Mouse (Mus musculus): ENCODE measurements around the gene Gzmm. TPM values are rescaled to one million over a fixed set of nuclear protein-coding genes. Genes with fewer than 3 reads are reported as not detected.

The Gzmm gene
- 1.1 and 1.3 TPM in 2 replicates for polyA plus RNA-seq (2014; fragmentation: Nextera tagmentation; extraction: Ambion mirVana)

DNA sequence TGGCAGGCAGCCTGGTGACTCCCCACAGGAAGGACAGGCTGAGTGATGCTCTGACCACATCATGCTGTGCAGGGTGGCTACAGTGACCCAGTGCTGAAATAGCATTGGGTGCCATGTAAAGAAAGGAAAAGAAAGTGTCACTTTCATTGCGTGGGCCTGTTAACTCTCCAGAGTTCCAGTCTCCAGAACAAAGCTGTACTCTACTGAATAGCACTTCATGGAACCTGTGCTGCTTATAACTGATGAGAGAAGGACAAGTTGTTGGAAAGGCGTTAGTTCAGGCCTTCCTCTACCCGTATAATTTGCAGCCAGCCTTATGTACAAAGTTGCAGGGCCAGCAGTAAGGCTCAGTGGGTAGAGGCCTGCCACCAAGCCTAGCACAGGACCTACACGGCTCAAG lies at the start of gene Gzmm:
Gene Gzmm (plus strand): TSS at position 301 of the 400 bp plus-strand sequence.
- peaks cover 34% of the 10 kb centered on the region for H3K36me3 ChIP-seq (ENCODE audit: control insufficient read depth, insufficient read depth, low read length)
- no peak for ATAC-seq (ENCODE audit: low read depth)
- no peak within 1 kb of the TSS for H3K4me2 ChIP-seq (ENCODE audit: low read depth, low read length)
- H3K4me1 ChIP-seq (ENCODE audit: control insufficient read depth, insufficient read depth, low read length): peaks cover 3% of the 10 kb centered on the region
- no peak within 1 kb of the TSS for H3K27ac ChIP-seq (ENCODE audit: low read depth, low read length)
- no peaks in the 10 kb centered on the region for H3K9me3 ChIP-seq (ENCODE audit: control insufficient read depth, low read length)
- WGBS: 83% methylated on average over 4 of the region's 4 CpGs
- no peak within 1 kb of the TSS for H3K4me3 ChIP-seq (ENCODE audit: low read depth, low read length)
- no peak within 1 kb of the TSS for H3K9ac ChIP-seq (replicated peaks; ENCODE audit: low read depth, low read length)
- no peaks in the 10 kb centered on the region for H3K27me3 ChIP-seq (ENCODE audit: control insufficient read depth, insufficient read depth, low read length)

- no peak within 1 kb of the TSS for H3K4me3 ChIP-seq (ENCODE audit: low read depth, low read length)
- no peak within 1 kb of the TSS for H3K27ac ChIP-seq (ENCODE audit: low read depth, low read length)
- no peak for ATAC-seq (ENCODE audit: low read depth)
- H3K9ac ChIP-seq (replicated peaks; ENCODE audit: low read depth, low read length): no peak within 1 kb of the TSS
- no peaks in the 10 kb centered on the region for H3K4me1 ChIP-seq (ENCODE audit: control insufficient read depth, insufficient read depth, low read length)
- H3K4me2 ChIP-seq (ENCODE audit: low read depth, low read length): no peak within 1 kb of the TSS
- H3K9me3 ChIP-seq (ENCODE audit: control insufficient read depth, low read length): no peaks in the 10 kb centered on the region
- H3K36me3 ChIP-seq (ENCODE audit: control insufficient read depth, insufficient read depth, low read length): no peaks in the 10 kb centered on the region
- 81% methylated on average over 8 of the region's 8 CpGs for WGBS
- H3K27me3 ChIP-seq (ENCODE audit: control insufficient read depth, insufficient read depth, low read length): no peaks in the 10 kb centered on the region
Measured at GRCm38 (mm10) chr10:79645711-79646110, 43.1 kb upstream of the Gzmm start, which contains the start of gene Odf3l2. Gene Odf3l2, minus strand, starts transcription at chr10:79645738.

DNA sequence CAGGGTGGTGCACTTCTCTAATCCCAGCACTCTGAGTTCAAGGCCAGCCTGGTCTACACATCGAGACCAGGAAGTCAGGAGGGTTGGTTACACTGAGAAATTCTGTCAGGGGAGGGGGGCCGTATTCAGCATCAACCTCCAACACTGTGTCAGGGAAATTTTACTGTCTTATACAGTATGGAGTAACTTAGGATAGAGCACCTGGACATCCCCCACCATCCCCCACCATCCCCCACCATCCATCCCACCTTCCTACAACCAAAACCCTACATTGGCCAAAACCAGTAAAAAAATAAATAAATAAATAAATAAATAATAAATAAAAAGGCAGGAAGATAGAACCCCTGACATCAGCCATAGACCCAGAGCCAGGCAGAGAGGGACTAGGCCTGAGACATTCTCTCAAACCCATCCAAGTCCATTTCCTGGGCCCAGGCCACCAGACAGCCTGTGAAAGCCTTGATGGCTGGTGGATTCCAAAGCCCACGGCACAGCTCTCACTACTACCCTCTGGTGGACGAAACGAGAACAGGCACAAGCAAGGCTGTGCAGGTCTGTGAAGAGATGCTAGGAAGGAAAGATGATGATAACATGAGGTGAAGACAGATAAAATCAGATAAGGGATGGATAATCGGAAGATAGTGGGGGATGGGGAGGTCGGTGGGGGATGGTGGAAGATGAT lies 39.6 kb upstream of the Gzmm start:
- Histone ChIP-seq H3K4me3 (ENCODE audit: low read depth, low read length) (no peak overlapping the region), H3K9ac (replicated peaks; ENCODE audit: low read depth, low read length) (no peak overlapping the region), H3K36me3 (ENCODE audit: control insufficient read depth, insufficient read depth, low read length) (no peaks in the 10 kb centered on the region), H3K4me2 (ENCODE audit: low read depth, low read length) (no peak overlapping the region), H3K27me3 (ENCODE audit: control insufficient read depth, insufficient read depth, low read length) (no peaks in the 10 kb centered on the region), H3K4me1 (ENCODE audit: control insufficient read depth, insufficient read depth, low read length) (no peaks in the 10 kb centered on the region), H3K27ac (ENCODE audit: low read depth, low read length) (no peak overlapping the region), H3K9me3 (ENCODE audit: control insufficient read depth, low read length) (no peaks in the 10 kb centered on the region)
- 34% methylated on average over 7 of the region's 7 CpGs for WGBS
- peak; percentile 54 for ATAC-seq (ENCODE audit: low read depth)

- no peak overlapping the region for H3K9ac ChIP-seq (replicated peaks; ENCODE audit: low read depth, low read length)
- H3K27me3 ChIP-seq (ENCODE audit: control insufficient read depth, insufficient read depth, low read length): no peaks in the 10 kb centered on the region
- no peak overlapping the region for H3K4me3 ChIP-seq (ENCODE audit: low read depth, low read length)
- no peaks in the 10 kb centered on the region for H3K9me3 ChIP-seq (ENCODE audit: control insufficient read depth, low read length)
- 77% methylated on average over 7 of the region's 7 CpGs for WGBS
- no peak overlapping the region for H3K4me2 ChIP-seq (ENCODE audit: low read depth, low read length)
- ATAC-seq (ENCODE audit: low read depth): no peak
- no peaks in the 10 kb centered on the region for H3K4me1 ChIP-seq (ENCODE audit: control insufficient read depth, insufficient read depth, low read length)
- no peak overlapping the region for H3K27ac ChIP-seq (ENCODE audit: low read depth, low read length)
- H3K36me3 ChIP-seq (ENCODE audit: control insufficient read depth, insufficient read depth, low read length): no peaks in the 10 kb centered on the region
Measured at GRCm38 (mm10) chr10:79652789-79653188, 36.0 kb upstream of the Gzmm start.

DNA sequence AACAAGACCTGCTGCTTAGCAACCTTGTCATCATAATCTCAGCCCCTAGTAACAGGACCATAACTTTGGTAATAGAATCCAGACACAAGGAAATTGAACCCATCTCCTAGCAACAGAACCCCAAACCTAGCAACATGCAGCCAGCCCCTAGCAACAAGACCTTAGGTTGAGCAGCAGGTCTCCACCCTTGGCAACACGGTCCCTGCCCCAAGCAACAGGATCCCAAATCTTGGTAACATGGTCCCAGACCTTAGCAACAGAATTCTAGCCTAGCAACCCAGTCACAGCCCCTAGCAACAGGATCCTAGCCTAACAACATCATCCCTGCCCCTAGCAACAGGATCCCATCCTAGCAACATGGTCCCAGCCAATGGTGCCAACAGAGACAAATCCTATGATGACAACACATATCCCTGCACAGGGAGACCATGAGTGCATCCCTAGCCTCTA lies 33.8 kb upstream of the Gzmm start:
- Histone ChIP-seq H3K9me3 (ENCODE audit: control insufficient read depth, low read length) (no peaks in the 10 kb centered on the region), H3K27me3 (ENCODE audit: control insufficient read depth, insufficient read depth, low read length) (no peaks in the 10 kb centered on the region), H3K4me2 (ENCODE audit: low read depth, low read length) (no peak overlapping the region), H3K27ac (ENCODE audit: low read depth, low read length) (no peak overlapping the region), H3K4me3 (ENCODE audit: low read depth, low read length) (no peak overlapping the region), H3K9ac (replicated peaks; ENCODE audit: low read depth, low read length) (no peak overlapping the region), H3K4me1 (ENCODE audit: control insufficient read depth, insufficient read depth, low read length) (no peaks in the 10 kb centered on the region), H3K36me3 (ENCODE audit: control insufficient read depth, insufficient read depth, low read length) (no peaks in the 10 kb centered on the region)
- ATAC-seq (ENCODE audit: low read depth): peak; percentile 77
- WGBS: 33% methylated on average over 1 of the region's 1 CpGs

DNA sequence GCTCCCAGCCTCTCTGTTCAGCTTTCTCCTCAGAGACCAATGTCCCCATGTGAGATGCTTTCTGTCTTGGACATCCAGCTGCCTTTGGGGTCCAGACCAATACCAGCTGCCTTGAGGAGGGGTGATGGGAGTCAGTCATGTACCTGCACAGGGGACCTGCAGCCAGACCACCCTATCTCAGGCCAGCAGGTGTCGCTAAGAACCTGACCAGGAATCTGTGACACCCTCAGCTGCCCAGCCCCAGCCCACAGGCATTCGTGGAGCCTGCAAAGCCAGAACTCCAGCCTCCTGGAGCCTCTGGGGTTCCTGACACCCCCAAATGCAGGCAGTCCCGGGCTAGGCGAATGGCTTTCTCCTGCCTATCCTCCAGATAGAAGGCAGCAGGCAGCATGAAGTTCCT lies 30.0 kb upstream of the Gzmm start:
- WGBS: 16% methylated on average over 4 of the region's 4 CpGs
- Histone ChIP-seq H3K27me3 (ENCODE audit: control insufficient read depth, insufficient read depth, low read length) (no peaks in the 10 kb centered on the region), H3K9ac (replicated peaks; ENCODE audit: low read depth, low read length) (no peak overlapping the region), H3K4me3 (ENCODE audit: low read depth, low read length) (no peak overlapping the region), H3K27ac (ENCODE audit: low read depth, low read length) (no peak overlapping the region), H3K4me1 (ENCODE audit: control insufficient read depth, insufficient read depth, low read length) (no peaks in the 10 kb centered on the region), H3K4me2 (ENCODE audit: low read depth, low read length) (no peak overlapping the region), H3K9me3 (ENCODE audit: control insufficient read depth, low read length) (no peaks in the 10 kb centered on the region), H3K36me3 (ENCODE audit: control insufficient read depth, insufficient read depth, low read length) (no peaks in the 10 kb centered on the region)
- no peak for ATAC-seq (ENCODE audit: low read depth)

DNA sequence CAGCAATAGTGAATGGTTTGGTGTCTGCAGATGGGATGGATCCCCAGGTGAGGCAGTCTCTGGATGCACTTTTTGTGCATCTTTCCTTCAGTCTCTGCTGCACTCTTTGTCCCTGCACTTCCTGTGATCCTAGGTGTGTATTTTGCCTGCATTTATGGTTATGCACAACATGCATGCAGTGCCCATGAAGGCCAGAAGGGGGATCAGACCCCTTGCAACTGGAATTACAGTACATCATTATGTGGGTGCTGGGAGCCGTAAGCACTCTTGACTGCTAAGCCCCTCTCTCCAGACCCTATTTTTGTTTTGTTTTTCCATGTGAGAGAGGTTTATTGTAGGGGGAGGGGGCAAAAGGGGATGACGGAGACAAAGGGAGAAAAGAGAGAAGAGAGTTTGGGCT lies 28.5 kb upstream of the Gzmm start:
- no peak for ATAC-seq (ENCODE audit: low read depth)
- H3K36me3 ChIP-seq (ENCODE audit: control insufficient read depth, insufficient read depth, low read length): no peaks in the 10 kb centered on the region
- H3K4me1 ChIP-seq (ENCODE audit: control insufficient read depth, insufficient read depth, low read length): no peaks in the 10 kb centered on the region
- no peaks in the 10 kb centered on the region for H3K27me3 ChIP-seq (ENCODE audit: control insufficient read depth, insufficient read depth, low read length)
- no peak overlapping the region for H3K27ac ChIP-seq (ENCODE audit: low read depth, low read length)
- H3K4me3 ChIP-seq (ENCODE audit: low read depth, low read length): no peak overlapping the region
- H3K9me3 ChIP-seq (ENCODE audit: control insufficient read depth, low read length): no peaks in the 10 kb centered on the region
- no peak overlapping the region for H3K4me2 ChIP-seq (ENCODE audit: low read depth, low read length)
- WGBS: 80% methylated on average over 2 of the region's 2 CpGs
- H3K9ac ChIP-seq (replicated peaks; ENCODE audit: low read depth, low read length): no peak overlapping the region

DNA sequence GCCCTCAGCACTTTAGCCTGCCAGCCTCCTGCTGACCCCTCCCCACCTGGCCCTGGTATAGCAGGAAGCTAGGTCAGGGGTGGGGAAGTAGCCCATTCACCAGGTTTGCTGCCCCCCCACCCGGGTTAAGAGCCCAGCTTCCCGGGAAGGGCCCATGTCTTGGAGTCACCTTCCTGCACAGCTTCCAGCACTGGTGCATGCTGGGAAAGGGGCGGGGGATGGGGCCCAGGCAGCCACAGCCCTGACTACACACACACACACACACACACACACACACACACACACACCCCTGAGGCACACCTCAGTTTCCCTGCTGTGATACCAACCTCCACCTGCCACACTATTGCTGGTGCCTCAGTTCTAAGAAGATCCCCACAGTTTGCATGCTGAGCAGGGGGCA lies 27.0 kb upstream of the Gzmm start:
- H3K9me3 ChIP-seq (ENCODE audit: control insufficient read depth, low read length): no peaks in the 10 kb centered on the region
- no peak overlapping the region for H3K4me3 ChIP-seq (ENCODE audit: low read depth, low read length)
- H3K4me1 ChIP-seq (ENCODE audit: control insufficient read depth, insufficient read depth, low read length): no peaks in the 10 kb centered on the region
- H3K27me3 ChIP-seq (ENCODE audit: control insufficient read depth, insufficient read depth, low read length): no peaks in the 10 kb centered on the region
- no peaks in the 10 kb centered on the region for H3K36me3 ChIP-seq (ENCODE audit: control insufficient read depth, insufficient read depth, low read length)
- H3K4me2 ChIP-seq (ENCODE audit: low read depth, low read length): no peak overlapping the region
- WGBS: 52% methylated on average over 3 of the region's 3 CpGs
- no peak for ATAC-seq (ENCODE audit: low read depth)
- no peak overlapping the region for H3K27ac ChIP-seq (ENCODE audit: low read depth, low read length)
- no peak overlapping the region for H3K9ac ChIP-seq (replicated peaks; ENCODE audit: low read depth, low read length)

DNA sequence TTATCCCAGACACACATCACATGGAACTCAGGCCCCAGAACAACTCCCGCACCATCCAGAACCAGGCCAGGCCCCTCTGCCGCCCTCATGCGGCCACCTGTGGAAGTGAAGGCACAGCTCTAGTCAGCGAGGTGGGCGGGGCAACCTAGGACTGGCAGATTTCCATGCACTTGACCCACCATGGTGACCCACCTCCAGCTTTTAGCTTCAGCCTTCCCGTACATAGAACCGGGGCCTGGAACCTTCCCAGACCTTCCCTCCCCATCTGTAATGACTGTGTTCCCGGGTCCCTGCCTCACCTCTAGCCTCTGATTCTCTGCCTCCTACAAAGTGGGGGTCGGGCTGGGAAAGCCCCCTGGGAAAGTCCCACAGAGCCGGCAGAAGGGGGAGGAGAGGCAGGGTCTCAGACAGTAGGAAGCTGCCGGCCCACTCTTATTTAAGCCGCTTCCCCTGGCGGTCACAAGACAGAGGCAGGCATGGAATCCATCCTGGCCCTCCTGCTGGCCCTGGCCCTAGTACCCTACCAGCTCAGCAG lies 24.6 kb upstream of the Gzmm start, which contains the start of gene Madcam1:
Gene Madcam1 (plus strand): TSS at position 429 of the 535 bp plus-strand sequence.
- 11% methylated on average over 13 of the region's 13 CpGs for WGBS
- Histone ChIP-seq H3K4me1 (ENCODE audit: control insufficient read depth, insufficient read depth, low read length) (peaks cover 8% of the 10 kb centered on the region), H3K4me2 (ENCODE audit: low read depth, low read length) (no peak within 1 kb of the TSS), H3K9me3 (ENCODE audit: control insufficient read depth, low read length) (no peaks in the 10 kb centered on the region), H3K27me3 (ENCODE audit: control insufficient read depth, insufficient read depth, low read length) (no peaks in the 10 kb centered on the region), H3K27ac (ENCODE audit: low read depth, low read length) (no peak within 1 kb of the TSS), H3K36me3 (ENCODE audit: control insufficient read depth, insufficient read depth, low read length) (no peaks in the 10 kb centered on the region), H3K4me3 (ENCODE audit: low read depth, low read length) (no peak within 1 kb of the TSS), H3K9ac (replicated peaks; ENCODE audit: low read depth, low read length) (no peak within 1 kb of the TSS)
- ATAC-seq (ENCODE audit: low read depth): no peak
